Mouse (Mus musculus): ENCODE measurements around the gene Clock.

Gene Clock

GRCm38 (mm10) chr5:76288256-76288655 lies 16.3 kb downstream of the Clock start:
- in situ Hi-C loops (cut with MboI; ENCODE audit: low pct_unique_long_range_greater_than_20kb in 1 of 2, low sequenced_read_pairs in 2 of 2, unreplicated experiment in 1 of 2): no loop called here

- in situ Hi-C loops (cut with MboI; ENCODE audit: low pct_unique_long_range_greater_than_20kb in 1 of 2, low sequenced_read_pairs in 2 of 2, unreplicated experiment in 1 of 2): no loop called here
Observed at GRCm38 (mm10) chr5:76287062-76287461, 17.5 kb downstream of the Clock start.

- in situ Hi-C loops (cut with MboI; ENCODE audit: low pct_unique_long_range_greater_than_20kb in 1 of 2, low sequenced_read_pairs in 2 of 2, unreplicated experiment in 1 of 2): no loop called here
Observed at GRCm38 (mm10) chr5:76285699-76286098, 18.9 kb downstream of the Clock start.

DNA sequence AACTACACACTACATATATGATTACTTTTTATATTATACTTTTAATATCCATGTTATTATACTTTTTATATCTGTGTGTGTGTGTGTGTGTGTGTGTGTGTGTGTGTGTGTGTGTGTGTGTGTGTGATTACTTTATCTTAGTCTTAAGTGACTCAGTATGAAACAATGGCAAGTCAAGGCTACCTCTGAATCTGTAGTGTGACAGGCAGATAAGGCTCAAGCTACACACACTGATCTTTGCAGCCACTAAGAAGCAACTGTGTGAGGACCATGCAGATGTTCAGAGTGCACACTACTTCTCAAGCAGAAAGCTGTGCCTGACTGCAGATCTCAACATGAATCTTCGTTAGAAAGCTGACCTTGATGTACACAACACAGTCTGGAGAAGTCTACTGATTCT lies 20.7 kb downstream of the Clock start:
- in situ Hi-C loops (cut with MboI; ENCODE audit: low pct_unique_long_range_greater_than_20kb in 1 of 2, low sequenced_read_pairs in 2 of 2, unreplicated experiment in 1 of 2): no loop called here

DNA sequence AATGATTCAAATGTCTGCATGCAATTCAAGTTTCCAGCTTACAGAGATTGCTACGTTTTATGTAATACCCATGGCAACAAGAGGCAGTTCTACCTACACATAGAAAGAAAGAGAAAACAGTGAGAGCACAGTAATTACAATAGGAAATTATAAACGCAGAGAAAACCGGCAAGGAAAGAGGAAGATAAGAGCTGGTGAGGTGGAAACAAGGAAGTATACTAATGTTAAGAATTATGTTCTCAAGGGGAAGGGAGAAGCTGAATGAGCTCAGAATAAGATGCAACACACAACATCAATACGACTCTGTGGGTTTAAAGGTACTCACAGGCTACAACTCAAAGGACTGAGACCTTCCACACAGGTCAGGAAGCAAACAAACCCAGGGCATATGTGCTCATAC lies 29.6 kb downstream of the Clock start:
- in situ Hi-C loops (cut with MboI; ENCODE audit: low pct_unique_long_range_greater_than_20kb in 1 of 2, low sequenced_read_pairs in 2 of 2, unreplicated experiment in 1 of 2): no loop called here

GRCm38 (mm10) chr5:76250948-76251347 lies 53.6 kb downstream of the Clock start:
- in situ Hi-C loops (cut with MboI; ENCODE audit: low pct_unique_long_range_greater_than_20kb in 1 of 2, low sequenced_read_pairs in 2 of 2, unreplicated experiment in 1 of 2): no loop called here

DNA sequence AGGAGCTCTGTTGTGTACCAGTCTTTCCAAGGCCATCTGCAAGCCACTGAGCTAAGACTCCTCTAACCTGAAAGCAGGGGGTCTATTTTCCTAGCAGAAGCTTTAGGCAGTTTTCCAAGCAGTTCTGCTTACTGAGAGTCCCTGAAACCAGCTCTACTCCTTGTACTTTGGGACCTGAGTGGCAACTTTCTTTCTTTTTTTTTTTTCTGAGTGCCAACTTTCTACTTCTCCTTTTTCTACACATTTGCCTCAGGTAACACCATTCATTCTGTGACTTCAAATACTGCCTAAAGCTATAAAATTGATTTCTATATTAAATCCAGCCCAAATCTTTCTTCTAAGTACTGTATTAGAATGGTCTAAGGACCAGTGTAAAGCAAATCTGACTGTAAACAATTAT lies 58.1 kb downstream of the Clock start:
- in situ Hi-C loops (cut with MboI; ENCODE audit: low pct_unique_long_range_greater_than_20kb in 1 of 2, low sequenced_read_pairs in 2 of 2, unreplicated experiment in 1 of 2): no loop called here

DNA sequence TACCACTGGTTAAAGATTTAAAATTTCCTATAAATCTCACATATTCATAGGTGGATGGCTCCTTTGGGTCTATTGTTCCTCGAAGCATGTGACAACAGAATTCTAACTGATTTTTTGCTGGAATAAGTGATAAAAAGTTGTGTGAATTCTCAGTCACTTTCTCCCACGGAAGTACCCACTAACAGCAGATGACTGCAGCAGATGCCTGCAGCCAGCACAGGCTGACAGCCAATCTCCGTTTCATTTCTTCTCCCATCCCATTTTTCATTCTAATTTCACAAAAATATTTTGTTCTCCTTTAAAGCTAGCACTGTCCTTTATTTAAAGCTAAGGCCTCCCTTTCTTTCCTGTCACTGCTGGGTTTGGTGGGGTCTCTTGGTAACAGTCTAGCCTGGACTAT lies 59.2 kb downstream of the Clock start:
- in situ Hi-C loops (cut with MboI; ENCODE audit: low pct_unique_long_range_greater_than_20kb in 1 of 2, low sequenced_read_pairs in 2 of 2, unreplicated experiment in 1 of 2): no loop called here

DNA sequence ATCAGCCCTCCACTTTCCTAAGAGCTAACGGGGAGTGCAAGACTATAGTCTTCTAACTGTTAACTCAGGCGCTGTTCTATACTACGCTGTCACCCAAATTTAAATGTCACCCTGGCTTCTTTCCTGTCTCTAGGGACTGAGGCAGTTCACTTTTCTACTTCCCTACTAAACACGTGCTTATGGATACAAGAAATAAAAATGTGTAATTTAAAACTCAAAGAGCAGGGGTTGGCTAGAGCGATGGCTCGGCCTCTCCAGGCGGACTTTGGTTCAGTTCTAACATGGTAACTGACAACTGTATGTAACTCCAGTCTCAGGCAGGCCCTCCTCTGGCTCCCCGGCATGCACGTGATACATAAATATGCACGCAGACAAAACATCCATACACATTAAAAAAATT lies 60.2 kb downstream of the Clock start:
- in situ Hi-C loops (cut with MboI; ENCODE audit: low pct_unique_long_range_greater_than_20kb in 1 of 2, low sequenced_read_pairs in 2 of 2, unreplicated experiment in 1 of 2): no loop called here

GRCm38 (mm10) chr5:76243929-76244328 lies 60.7 kb downstream of the Clock start:
- in situ Hi-C loops (cut with MboI; ENCODE audit: low pct_unique_long_range_greater_than_20kb in 1 of 2, low sequenced_read_pairs in 2 of 2, unreplicated experiment in 1 of 2): no loop called here

DNA sequence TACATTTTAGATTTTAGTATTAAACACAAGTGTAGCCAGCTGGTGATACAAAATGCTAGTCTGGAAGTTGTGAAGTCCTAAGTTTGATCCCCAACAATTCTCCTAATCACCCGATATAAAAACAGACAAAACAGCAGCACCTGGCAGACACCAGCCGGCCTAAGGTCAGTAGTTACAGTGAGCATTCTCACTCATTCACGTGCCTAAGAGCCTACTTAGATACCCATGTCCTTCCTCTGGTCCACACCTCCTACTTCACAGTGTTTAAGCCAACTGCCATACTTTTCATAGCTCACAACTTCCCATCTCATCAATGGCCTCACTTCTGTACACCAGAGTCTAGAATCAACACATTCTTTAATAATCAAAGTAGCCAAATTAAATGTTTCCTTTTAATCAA lies 61.3 kb downstream of the Clock start:
- in situ Hi-C loops (cut with MboI; ENCODE audit: low pct_unique_long_range_greater_than_20kb in 1 of 2, low sequenced_read_pairs in 2 of 2, unreplicated experiment in 1 of 2): no loop called here

GRCm38 (mm10) chr5:76231171-76231855 lies 73.3 kb downstream of the Clock start:
- in situ Hi-C loops (cut with MboI; ENCODE audit: low pct_unique_long_range_greater_than_20kb in 1 of 2, low sequenced_read_pairs in 2 of 2, unreplicated experiment in 1 of 2): no loop called here

- in situ Hi-C loops (cut with MboI; ENCODE audit: low pct_unique_long_range_greater_than_20kb in 1 of 2, low sequenced_read_pairs in 2 of 2, unreplicated experiment in 1 of 2): no loop called here
Observed at GRCm38 (mm10) chr5:76216691-76217090, 87.9 kb downstream of the Clock start.

- in situ Hi-C loops (cut with MboI; ENCODE audit: low pct_unique_long_range_greater_than_20kb in 1 of 2, low sequenced_read_pairs in 2 of 2, unreplicated experiment in 1 of 2): no loop called here
Observed at GRCm38 (mm10) chr5:76208066-76208465, 96.5 kb downstream of the Clock start.

GRCm38 (mm10) chr5:76205886-76206285 lies 98.7 kb downstream of the Clock start:
- in situ Hi-C loops (cut with MboI; ENCODE audit: low pct_unique_long_range_greater_than_20kb in 1 of 2, low sequenced_read_pairs in 2 of 2, unreplicated experiment in 1 of 2): no loop called here

DNA sequence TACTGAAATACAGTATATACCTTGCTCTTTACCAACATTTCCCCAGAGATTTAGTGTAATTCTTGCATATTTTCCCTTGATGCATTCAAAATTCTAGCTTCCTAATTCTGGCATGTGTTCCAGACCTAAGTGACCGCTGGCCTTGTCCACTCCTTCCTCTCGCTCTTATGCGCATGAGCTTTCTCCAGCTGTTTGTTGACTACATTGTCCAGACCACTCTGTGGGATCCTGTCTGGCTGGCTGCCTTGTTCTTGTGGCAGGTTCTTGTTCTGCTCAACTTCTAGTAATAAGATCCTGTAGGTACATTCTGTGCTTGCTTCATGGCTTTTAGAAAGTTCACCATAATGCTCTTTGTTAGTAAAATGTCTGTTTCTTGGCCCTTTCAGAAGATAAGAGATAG lies 101.4 kb downstream of the Clock start:
- in situ Hi-C loops (cut with MboI; ENCODE audit: low pct_unique_long_range_greater_than_20kb in 1 of 2, low sequenced_read_pairs in 2 of 2, unreplicated experiment in 1 of 2): no loop called here

GRCm38 (mm10) chr5:76199346-76199745 lies 105.2 kb downstream of the Clock start:
- in situ Hi-C loops (cut with MboI; ENCODE audit: low pct_unique_long_range_greater_than_20kb in 1 of 2, low sequenced_read_pairs in 2 of 2, unreplicated experiment in 1 of 2): no loop called here

GRCm38 (mm10) chr5:76194377-76194945 lies 110.1 kb downstream of the Clock start:
- in situ Hi-C loops (cut with MboI; ENCODE audit: low pct_unique_long_range_greater_than_20kb in 1 of 2, low sequenced_read_pairs in 2 of 2, unreplicated experiment in 1 of 2): no loop called here

DNA sequence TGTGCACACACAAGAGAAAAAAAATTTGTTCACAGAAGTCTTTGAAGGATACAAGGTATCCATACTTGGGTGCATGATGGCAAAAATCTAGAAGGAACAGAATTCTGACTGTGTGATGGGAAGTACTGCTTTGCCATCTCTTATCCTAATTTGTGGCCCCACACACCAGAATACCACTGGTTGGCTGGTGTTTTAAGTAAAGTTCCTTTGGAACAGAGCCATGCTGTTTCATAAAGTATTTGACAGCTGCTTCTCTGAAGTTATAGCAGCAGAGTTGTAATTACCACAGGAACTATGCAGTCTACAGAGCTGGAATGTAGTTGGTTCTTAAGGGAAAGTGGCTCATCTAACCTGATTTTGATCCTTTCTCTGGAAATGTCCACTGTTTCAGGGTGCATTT lies 111.5 kb downstream of the Clock start:
- in situ Hi-C loops (cut with MboI; ENCODE audit: low pct_unique_long_range_greater_than_20kb in 1 of 2, low sequenced_read_pairs in 2 of 2, unreplicated experiment in 1 of 2): no loop called here

DNA sequence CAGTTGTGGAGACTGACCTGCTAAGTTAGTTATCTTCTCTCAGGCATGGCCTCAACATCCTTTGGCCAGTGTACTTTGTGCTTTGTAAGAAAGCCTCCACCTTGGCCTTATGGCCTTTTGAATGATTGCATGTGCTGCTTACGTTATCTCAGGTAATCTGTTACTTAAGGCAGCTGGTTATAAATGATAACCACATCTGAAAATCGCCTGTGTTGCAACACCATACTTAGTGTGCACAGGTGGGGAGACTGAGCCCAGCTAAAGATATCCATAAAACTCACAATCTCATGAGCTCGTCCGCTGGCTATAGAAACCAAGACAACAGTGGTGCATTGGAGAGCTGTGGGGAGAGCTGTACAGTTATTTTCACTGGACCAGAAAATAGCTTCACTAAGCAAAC lies 114.0 kb downstream of the Clock start:
- in situ Hi-C loops (cut with MboI; ENCODE audit: low pct_unique_long_range_greater_than_20kb in 1 of 2, low sequenced_read_pairs in 2 of 2, unreplicated experiment in 1 of 2): no loop called here

Data from mouse embryonic stem cell (cell line).